Mouse (Mus musculus) left cerebral cortex, postnatal 36 days (tissue): ENCODE results near the gene Zfp362. TPM values are rescaled to one million over a fixed set of nuclear protein-coding genes. Genes with fewer than 3 reads are reported as not detected.

Source experiments
- DNase-seq, 2 experiments: peaks; one replicate each; pipeline ENCODE4 v3.0.0; 2021 to 2022; ENCODE audit warnings: low spot score in 2 of 2, mixed read lengths in 1 of 2
- intact Hi-C: fragments of 180-260 bp; cut with DNase I; formaldehyde crosslinking; loops from one replicate; pipeline ENCODE4 v1.15.1; 2025
- total RNA-seq, 2 experiments: library from RNA; stranded (reverse); gene quantifications; 2 replicates each; pipeline ENCODE4 v1.2.3; 2021

The Zfp362 gene
- total RNA-seq = 10 to 100 TPM; 30.0 to 31.6 TPM

DNA sequence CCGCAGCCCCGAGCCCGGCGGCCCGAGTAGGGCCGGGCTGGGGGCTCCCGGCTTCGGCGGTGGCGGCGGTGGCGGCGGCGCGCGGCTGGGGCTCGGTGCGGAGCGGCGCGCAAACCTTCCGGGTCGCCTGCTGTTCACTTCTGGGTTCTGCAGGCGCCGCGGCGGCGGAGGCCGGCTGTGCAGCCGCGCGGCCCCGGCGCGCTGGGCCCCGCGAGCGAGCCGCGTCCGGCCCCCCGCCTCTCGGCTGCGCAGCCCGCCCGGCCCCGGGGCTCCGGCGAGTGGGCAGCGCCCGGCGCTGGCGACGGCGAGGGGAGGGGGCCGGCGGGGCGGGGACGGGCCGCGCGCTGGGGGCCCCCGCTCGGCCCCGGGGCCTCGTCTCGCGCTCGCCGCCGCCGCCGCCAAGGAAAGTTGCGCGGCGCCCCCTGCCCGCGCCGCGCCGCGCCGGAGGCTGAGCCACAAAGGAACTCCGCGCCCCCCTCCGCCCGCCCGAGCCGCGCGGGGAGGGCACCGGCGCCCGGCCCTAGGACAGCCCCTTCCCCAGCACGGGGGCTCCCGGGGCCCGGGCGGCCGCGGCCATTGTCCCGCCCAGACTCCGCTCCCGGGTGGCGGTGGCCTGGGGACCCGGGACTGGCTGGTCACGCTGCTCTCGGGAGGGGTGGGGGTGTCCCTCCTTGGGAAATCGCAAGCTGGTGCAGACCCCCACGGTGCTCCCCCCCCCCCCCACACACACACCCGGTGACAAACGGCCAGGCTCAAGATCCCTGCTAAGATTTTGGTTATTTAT lies at the start of gene Zfp362:
Gene Zfp362, minus strand, starts transcription at position 3 of the 784 bp plus-strand sequence.
- intact Hi-C loops = no loop called here

DNA sequence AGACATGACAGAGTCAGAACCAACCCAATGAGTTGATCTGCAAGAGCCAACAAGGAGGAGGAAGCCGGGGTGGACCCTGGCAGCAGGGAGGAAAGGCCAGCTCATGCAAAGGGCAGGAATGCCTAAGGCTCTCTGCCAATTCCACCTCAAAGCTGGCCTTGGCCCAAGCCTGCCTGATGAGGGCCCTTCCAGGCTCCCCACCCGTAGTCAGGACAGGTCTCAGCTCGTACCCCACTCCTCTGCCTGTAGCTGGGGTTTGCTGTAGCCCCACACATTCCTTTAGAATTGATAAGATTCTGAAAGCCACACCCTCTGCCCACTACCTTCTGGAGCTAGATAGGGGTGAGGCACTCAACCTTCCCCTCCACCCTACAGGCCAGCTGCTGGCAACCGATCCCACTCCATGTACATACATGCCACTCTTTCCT lies 49.8 kb upstream of the Zfp362 start:
- intact Hi-C loops = loop anchor here (5.0 kb wide), 4 partner anchors 43 to 243 kb away; partner anchors contain the start of gene Zscan20
- DNase-seq = no peak

More for the DNA sequence above, at the start of gene Zfp362:
- peak; percentile 53 to 64 for DNase-seq

DNA sequence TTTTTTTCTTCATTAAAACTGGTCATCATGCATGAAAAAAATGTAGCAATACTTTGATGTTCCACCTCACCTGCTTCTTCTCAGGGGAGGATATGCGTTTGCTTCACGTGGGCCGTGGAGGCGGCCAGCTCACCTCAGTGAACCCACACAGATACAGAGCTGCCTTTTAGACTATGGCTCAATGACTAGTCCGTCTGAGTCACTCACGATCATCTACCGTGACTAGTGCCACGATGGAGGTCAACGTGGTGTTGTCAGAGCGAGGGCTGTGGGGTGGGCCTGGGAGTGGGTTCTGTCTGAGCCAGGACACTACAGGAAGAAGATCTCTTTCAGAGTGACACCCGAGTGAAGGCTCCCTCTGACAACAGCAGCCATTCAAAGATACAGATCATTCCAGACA lies 47.3 kb upstream of the Zfp362 start:
- intact Hi-C loops = no loop called here

DNA sequence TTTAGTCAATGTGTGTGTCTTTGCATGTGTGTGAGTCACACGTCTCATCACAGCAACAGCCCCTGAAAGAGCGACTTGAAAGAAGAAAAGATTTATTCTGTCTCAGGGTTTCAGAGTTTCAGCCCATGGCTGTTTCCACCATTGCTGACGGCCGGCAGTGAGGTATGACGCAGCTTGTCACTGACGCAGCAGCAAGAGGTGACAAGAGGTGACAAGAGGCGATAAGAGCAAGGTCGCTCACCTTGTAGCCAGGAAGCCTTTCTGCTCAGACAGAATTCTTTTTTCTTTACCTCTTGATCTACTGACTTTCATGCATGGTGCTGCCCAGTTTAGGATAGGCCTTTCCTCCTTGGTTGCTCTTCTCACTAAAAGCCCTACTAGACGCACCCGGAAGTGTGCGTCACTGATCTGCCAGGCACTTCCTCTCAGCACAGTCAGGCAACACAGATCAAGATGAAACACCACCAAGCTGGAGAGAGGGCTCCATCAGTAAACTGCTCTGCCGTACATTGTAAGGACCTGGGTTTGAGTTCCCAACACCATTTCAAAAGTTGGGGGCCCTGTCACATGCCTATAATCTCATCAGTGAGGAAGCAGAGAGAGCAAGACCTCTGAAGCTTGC lies 46.5 kb upstream of the Zfp362 start:
- DNase-seq = no peak
- intact Hi-C loops = no loop called here

More for the DNA sequence above, 47.3 kb upstream of the Zfp362 start:
- no peak for DNase-seq

DNA sequence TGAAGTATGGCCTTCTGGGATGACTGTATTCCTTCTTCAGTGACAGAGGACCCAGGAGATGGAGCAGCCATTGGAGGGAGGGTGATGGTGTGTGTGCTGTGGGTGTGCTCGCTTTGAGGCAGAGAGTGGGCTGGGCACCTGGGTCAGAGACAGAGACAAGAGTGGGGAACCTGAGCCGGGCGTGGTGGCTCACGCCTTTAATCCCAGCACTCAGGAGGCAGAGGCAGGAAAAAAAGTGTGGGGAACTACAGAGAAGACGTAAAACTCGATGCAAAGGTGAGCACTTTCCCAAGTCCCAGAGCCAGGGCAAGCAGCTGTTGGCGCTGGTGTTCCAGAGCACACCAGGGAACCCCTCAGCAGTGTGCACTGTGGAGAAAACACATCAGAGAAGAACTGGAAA lies 43.8 kb upstream of the Zfp362 start:
- DNase-seq = no peak
- intact Hi-C loops = no loop called here

DNA sequence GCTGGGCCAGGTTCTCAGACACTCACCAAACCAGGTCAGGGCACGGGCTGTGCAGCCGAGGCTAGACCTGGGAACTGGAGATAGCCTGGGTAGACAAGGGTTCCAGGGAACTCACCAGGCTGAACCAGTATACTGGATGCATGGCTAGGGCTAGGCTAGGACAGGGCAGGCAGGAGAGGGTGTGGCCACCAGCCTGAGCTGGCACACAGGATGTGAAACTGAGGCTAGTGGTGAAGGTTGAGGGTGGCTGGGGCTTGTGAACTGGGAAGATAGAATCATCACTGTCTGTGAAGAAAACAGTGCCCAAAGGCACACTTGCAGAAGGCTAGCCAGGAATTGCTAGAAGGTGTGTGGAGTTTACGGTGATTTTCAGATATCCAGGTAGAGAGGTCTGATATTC lies 43.1 kb upstream of the Zfp362 start:
- intact Hi-C loops = no loop called here
- no peak for DNase-seq

DNA sequence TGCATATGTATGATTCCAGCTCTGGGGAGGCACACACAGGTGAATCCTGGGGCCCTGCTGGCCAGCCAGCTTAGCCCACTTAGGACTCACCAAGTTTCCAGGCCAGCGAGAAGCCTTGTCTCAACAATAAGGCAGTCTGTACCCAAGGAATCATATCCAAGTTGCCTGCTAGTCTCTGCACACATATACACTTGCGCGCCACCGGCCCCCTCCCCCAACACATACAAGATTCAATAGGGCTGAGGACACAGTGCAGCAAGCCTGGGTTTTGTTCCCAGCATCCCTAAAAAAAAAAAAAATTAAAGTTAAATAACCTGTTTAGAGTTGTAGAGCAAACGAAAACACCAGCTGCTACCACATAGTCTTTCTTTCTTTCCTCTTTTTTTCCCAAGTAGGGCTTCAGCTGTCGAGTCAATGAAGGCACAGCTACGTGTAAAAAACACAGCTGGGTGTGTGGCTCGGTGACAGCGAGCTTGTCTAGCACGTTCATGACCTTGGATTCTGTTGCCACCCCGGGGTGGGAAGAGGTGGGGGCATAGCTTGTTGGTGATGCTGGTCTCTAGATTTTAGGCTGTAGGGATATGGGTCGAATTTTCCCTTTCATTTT lies 39.6 kb upstream of the Zfp362 start:
- DNase-seq = no peak
- intact Hi-C loops = no loop called here

DNA sequence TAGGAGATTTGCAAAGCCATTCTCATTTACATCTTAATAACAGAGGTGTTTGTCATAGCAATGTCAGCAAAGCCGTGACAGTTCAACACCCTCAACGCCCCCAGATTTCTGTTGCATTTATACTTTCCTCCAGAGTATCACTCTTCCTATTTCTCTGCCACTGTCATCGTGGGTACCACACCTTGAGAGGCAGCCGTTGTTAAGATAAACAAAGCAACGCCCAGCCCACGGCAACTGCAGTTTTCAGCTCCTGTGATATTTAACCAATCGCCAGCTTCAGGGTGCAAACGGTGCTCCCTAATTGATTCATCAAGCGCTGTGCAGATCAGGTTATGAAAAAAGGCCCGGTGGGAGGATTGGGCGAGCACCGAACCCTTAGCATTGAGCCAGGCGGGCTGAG lies 38.7 kb upstream of the Zfp362 start:
- DNase-seq = no peak
- intact Hi-C loops = no loop called here

DNA sequence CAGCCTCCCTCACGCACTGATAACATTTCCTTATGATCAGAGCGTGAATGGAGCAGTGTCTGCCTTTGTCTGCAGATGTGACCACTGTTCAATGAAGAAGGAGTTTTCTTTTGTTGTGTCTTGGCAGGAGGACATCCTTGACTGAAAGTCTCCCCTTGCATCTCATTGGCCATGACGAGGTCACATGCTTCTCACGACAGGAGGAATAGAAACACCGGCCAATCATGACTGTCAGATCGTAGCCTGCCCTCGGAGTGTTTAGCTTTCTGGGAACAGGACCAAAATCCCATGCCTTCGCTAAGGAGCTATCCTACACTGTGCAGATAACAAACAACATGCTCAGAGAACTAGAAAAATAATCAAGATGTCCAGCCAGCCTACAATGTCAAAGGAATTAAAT lies 35.4 kb upstream of the Zfp362 start:
- DNase-seq = no peak
- intact Hi-C loops = no loop called here

DNA sequence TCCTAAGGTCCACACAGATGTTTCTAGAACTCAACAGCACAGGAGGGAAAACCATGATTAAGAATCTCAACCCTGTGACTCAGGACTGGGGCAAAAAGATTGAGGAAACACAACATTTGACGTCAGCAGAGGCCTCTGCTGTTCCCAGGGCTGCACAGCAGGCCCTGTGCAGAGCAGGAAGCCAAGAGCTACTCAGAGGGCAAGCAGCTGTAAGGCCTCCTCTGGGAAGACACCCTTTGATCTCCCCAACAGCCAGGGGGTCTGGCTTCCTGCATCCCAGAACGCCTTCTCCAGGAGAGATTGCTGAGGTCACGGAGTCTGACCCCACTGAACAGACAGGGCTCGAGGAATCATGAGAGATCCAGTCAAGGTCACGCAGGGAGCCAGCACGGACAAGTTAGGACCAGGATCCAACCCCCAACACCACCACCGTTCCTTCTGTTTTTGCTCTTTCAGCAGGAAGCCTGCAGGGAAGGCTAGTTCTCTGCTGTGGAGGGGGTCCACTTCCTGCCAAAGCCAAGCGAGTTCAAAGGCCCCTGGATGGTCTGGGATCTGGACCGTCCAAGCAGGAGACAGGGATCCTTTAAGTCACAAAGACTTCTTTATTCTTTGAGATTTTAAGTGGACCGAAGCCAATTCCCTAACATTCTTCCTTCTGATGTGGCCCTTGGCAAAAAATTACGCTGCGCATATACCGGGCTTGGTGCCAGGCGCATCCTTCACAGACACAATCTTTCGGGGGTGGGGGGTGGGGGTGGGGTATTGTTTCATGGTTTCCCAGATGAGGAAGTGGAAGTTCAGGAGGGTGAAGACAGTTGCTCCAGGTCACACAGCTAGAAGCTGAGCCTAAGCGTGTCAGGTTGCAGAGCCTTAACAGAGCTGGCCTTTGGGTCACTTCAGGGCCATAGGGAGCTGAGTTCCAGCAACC lies 34.2 kb upstream of the Zfp362 start:
- intact Hi-C loops = no loop called here
- no peak for DNase-seq

DNA sequence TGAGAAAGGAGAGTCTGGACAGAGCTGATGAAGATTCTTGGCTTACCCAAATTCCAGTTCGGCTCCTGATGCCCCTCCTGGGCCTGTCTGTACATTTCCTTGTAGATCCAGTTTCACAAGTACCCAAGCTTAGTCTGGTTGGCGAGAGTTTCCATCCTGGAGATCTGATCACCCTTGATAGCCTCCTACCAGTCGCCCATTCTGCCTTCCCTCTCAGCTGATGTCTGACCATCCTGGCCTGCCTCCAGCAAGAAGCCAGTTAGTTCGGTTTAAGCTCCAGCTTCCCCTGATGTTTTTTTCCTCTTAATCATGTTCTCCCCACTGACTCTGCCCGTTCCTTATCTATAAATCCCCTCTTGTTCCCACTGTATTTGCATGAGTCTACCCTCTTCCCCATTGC lies 32.4 kb upstream of the Zfp362 start:
- no peak for DNase-seq
- intact Hi-C loops = no loop called here

DNA sequence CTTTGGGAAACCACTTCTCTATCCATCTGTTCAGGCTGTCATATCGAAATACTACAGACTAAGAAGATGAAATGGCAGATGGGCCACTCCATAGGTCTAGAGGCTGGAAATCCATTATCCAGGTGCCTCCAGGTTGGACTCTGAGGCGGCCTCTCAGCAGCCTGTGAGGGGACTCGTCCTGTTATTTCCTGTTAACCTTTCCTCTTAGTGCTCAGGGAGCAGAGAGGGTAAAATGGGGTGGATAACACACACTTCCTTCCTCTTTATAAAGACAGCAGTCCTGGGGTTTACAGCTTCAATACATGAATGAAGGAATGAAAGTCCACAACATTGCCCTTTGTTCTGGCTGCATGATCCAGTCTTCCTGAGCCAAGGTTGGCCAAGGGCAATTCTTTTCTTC lies 18.3 kb upstream of the Zfp362 start:
- intact Hi-C loops = no loop called here
- DNase-seq = no peak

DNA sequence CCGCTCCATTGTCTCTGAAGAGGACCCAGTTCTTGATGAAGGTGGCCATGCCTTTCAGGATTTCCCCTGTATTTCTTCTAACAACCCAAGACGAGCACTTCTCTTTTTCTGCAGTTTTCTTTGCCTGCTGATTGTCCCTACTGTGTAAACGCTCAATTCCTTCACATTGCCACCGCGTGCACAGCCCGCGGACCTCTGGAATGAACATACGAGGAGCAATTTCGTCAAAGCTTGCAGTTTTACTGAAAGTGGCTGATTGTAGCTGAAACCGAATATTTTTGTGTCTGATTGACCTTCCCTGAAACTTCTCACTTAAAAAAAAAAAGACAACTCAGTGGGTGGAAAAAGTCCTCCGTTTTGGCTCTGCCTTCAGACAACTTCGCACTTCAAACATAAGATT lies 14.7 kb upstream of the Zfp362 start:
- intact Hi-C loops = no loop called here
- DNase-seq = no peak

DNA sequence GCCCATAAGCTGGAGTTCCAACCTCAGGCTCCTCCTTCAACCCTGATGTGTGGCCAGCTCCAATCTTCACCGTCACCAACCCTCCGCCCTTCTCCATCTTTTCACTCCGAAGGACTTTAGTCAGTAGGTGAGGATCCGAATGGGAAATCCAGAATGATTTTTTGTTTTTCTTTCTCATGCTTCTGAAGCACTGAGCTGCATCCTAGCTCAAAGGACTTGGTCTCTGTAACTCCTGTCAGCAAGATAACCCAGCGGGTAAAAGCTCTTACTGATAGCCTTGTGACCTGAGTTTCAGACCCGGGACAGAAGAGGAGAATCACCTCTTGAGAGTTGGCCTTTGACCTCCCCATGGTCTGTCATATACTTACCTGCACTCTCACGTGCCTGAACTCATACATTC lies 11.2 kb upstream of the Zfp362 start:
- intact Hi-C loops = no loop called here
- no peak for DNase-seq

DNA sequence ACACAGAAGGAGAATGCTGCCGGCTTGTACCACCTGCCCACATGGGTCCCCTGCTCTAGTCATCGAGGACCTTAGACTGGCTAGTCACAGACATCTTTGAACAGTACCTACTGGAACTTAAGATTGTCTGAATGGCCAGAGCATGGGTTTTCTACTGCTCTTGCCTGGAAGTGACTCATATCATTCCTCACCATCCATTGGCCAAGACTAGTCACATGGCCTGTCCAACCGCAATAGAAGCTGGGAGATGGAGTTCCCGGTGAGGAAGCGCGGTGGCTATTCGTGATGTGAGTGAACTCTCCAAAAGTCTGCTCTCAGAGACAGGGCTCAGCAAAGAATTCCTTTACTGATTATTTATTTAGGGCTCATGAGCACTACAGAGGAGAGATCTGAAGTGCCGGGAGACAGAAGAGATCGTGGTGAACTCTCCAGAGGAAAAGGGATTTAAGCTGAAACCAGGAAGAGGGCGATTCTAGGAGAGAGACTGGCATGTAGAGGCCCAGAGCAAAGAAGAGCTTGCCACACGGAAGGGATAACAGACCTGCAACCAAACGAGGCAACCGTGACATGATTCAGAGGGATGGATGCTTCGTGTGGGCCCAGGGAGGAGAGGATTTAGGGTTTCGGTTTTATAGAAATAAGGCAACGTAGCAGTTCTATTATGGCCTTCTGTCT lies 5.7 kb upstream of the Zfp362 start:
- peak; percentile 84 for DNase-seq
- intact Hi-C loops = loop anchor here (5.0 kb wide), 1 partner anchor 46 kb away; no protein-coding TSS in a partner anchor

DNA sequence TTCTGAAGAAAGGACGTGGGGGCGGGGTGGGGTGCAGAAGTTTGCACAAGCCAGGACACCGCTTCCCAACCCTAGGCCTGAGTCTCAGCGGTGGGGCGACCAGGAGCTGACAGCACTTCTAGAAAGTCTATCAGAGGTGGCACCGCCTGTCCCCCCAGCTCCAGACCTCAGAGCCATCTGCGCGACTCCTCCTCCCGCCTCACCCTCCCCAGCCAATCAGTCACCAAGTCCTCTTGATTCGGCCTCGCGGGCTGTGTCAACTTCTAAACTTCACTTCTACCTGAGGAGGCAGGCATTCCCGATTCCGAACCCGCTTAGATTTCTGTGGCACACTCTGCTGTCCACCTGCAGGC lies 958 bp upstream of the Zfp362 start:
- intact Hi-C loops = no loop called here

DNA sequence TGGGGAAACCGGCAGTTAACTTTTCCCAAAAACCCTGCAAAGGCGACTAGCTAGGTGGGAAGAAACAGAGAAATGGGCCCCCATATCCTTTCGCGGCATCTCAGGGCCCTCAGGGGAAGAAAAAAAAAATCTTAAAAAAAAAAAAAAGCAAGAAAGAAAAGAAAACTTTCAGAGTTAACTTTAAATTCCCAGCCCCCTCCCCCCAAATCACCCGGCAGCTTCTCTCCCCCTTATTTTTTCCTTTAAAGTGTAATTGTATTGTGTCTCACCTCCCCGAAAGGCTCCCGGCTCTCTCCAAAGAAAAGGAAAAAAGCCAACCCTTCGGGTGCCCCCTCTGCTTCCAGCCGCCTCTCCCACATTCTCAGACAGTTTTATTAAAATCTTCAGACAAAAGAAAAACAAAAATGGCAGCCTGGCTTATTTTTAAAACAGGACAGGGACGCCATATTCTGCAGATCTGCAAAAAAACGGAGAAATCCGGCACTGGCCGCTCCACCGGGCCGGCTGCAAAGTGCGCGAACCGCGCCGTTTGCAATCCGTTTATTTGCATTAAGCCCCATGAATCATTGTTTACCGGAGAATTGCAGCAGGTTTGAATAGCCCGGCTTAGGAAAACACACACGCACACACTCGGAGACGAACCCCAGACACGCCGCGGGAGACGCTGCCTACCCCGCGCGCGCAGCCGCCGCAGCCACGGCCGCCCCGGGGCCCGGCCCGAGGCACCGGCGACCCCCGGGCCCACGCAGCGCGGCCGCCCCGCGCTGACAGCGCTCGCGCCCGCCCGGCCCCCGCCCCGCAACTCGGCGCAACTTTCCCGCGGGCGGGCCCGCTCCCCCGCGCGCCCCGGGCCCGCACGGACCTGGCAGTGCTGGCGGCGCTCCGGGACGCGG lies 449 bp downstream of the Zfp362 start:
- DNase-seq = peak; percentile 38 to 49
- intact Hi-C loops = no loop called here

More for the DNA sequence above, 958 bp upstream of the Zfp362 start:
- peak in 1 of 2 experiments; percentile 46 for DNase-seq

DNA sequence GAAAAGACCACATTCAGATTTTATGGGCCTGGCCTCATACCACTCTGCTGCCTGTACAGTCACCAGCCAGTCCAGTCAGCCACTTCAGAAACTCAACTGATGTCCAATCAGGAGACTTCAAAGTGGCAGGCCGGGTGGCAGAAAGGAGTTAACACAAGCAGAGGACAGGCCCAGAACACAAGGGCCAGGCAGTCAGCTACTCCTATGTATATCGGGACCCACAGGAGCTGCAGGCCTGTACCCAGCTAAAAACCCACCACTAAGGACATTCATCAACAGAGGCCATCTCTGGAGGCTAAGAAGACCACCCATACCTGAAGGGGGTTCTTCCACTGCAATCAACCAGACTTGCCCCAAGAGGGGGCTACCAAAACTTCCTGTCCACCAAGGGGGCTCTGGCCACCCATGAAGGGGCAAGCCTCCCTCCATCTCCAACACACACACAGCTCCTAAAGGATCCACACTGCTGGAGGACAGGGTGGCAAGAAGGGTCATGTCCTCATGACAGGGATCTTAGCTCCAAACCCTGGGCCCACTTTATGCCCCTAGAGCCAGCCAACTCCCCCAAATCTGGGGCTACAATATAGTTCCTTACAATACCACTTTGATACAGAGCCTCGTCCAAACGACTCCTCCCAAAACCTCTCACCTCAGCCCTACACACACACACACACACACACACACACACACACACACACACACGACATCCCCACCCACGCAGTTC lies 1.3 kb downstream of the Zfp362 start:
- DNase-seq = no peak
- intact Hi-C loops = no loop called here
